Mouse (Mus musculus) neutrophil, adult 65 days (primary cell): ENCODE data around the gene Adam3. TPM values are rescaled to one million over a fixed set of nuclear protein-coding genes. Genes with fewer than 3 reads are reported as not detected.

Experiments used
- total RNA-seq: library from RNA; stranded (reverse); gene quantifications from 2 replicates; pipeline ENCODE4 v1.2.4, GENCODE M21; 2023

Gene Adam3
- 0.57 TPM in 1 of 2 replicates, not detected in the other for total RNA-seq

DNA sequence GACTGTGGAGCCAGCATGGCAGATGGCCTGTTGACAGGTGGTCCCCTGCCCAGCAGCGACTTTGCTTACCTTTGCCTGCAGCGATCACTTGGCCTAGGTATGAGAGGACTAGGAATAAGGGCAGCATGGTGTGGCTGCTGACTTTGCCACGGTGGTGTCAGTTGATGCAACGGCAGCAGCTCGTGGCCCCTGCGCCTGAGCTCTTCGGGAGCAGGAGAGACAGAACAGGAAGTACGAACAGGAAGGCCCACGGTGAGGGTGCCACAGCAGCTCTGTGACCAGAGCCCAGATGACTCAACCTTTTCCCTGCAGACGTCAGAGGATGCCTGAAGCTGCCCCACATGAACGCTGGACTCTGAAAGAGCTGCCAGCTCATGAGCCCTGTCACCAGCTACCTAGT lies at the start of gene Adam3:
Gene Adam3, minus strand, starts transcription at position 223 of the 400 bp plus-strand sequence.

Other genes starting within 250 kb of the Adam3 start
- gene Adam5, start 98.5 kb upstream of the Adam3 start, total RNA-seq, result not detected in 2 replicates